Mouse (Mus musculus) layer of hippocampus, adult 8-10 months (tissue): ENCODE measurements around the gene Olfr1090. TPM values are rescaled to one million over a fixed set of nuclear protein-coding genes. Genes with fewer than 3 reads are reported as not detected.
A peak's percentile ranks its signal among the peaks of the same experiment; 100 is the strongest.

Experiments used
- DNase-seq, 2 experiments: peaks; one replicate each; pipeline ENCODE4 v3.0.0; 2022; ENCODE audit warnings: low spot score in 2 of 2
- total RNA-seq, 4 experiments: library from RNA; stranded (reverse); gene quantifications; 2 replicates each; pipeline ENCODE4 v1.2.4; 2022

Olfr1090 gene
- total RNA-seq: not detected

DNA sequence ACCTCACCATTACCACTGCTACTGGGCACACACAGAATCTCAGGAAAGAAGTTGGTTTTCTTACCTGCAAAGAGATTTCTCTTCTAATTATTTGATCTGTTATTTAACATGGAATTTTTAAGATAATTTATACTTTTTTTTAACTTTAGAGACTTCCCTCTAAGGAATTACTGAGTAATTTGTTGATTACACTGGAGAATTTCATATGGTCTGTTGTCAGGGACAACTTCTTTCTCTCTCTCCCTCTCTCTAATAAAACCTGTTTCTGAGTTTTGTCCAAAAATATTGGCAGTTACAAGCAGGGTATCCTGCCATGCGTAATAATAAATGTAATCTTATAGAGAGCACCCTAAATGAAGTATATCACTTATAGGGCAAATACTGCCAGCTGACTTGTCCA lies at the start of gene Olfr1090:
Gene Olfr1090, minus strand, starts transcription at position 101 of the 400 bp plus-strand sequence.
- no peak for DNase-seq

- DNase-seq: no peak
Observed at GRCm38 (mm10) chr2:86782179-86782578, 23.4 kb upstream of the Olfr1090 start, which contains the start of gene Olfr1093. Olfr1093 (plus strand) TSS chr2:86782479.

GRCm38 (mm10) chr2:86761050-86761449 lies 2.3 kb upstream of the Olfr1090 start:
- peak; percentile 14 to 27 for DNase-seq

DNA sequence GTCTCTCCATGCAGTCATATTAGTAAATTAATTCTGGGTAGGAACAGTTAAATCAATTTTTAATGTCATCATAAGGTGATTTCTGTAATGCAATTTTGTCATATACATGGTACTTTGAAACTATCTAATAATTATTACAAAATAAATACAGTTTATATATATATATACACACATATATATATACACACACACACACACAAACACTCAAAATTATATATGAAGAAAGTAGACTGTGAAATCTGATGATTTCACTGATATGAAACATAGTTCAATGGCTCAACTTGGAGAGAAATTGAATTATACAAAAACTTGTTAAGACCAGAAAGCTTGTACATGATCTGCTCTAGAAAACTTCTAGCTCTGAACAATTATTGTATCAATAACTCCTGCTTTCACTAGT lies 25.2 kb downstream of the Olfr1090 start, which contains the start of gene Olfr1089:
Gene Olfr1089, minus strand, starts transcription at position 101 of the 400 bp plus-strand sequence.
- DNase-seq: no peak

Other genes with a start within 250 kb of the Olfr1090 start
- not detected for gene Olfr1079, start 216.5 kb downstream of the Olfr1090 start, total RNA-seq
- gene Olfr1080, start 200.8 kb downstream of the Olfr1090 start, total RNA-seq: not detected
- gene Olfr1082, start 160.0 kb downstream of the Olfr1090 start, total RNA-seq: not detected
- gene Olfr1084, start 119.3 kb downstream of the Olfr1090 start, total RNA-seq: not detected
- not detected for gene Olfr1085, start 97.0 kb downstream of the Olfr1090 start, total RNA-seq
- not detected for gene Olfr1086, start 78.9 kb downstream of the Olfr1090 start, total RNA-seq
- not detected for gene Olfr1087, start 60.6 kb downstream of the Olfr1090 start, total RNA-seq
- not detected for gene Olfr1089, start 25.3 kb downstream of the Olfr1090 start, total RNA-seq
- gene Olfr1093, start 23.5 kb upstream of the Olfr1090 start, total RNA-seq: not detected
- not detected for gene Olfr141, start 51.0 kb upstream of the Olfr1090 start, total RNA-seq
- gene Olfr1094, start 65.7 kb upstream of the Olfr1090 start, total RNA-seq: not detected
- not detected for gene Olfr1095, start 92.7 kb upstream of the Olfr1090 start, total RNA-seq
- not detected for gene Gm13723, start 115.8 kb upstream of the Olfr1090 start, total RNA-seq
- gene Olfr1097, start 133.2 kb upstream of the Olfr1090 start, total RNA-seq: not detected
- gene Olfr1098, start 165.6 kb upstream of the Olfr1090 start, total RNA-seq: not detected
- gene Olfr1099, start 201.7 kb upstream of the Olfr1090 start, total RNA-seq: not detected
- not detected for gene Olfr1100, start 221.0 kb upstream of the Olfr1090 start, total RNA-seq
- gene Olfr1101, start 232.2 kb upstream of the Olfr1090 start, total RNA-seq: not detected
- not detected for gene Olfr1102, start 239.4 kb upstream of the Olfr1090 start, total RNA-seq